Mouse (Mus musculus) kidney, embryonic 16.5 days (tissue): ENCODE results near the gene Gm28845. TPM values are rescaled to one million over a fixed set of nuclear protein-coding genes. Genes with fewer than 3 reads are reported as not detected.
A peak's percentile ranks its signal among the peaks of the same experiment; 100 is the strongest.

Source experiments
- ATAC-seq: fragments of 200-750 bp; cut with Nextera tagmentation; 2 replicates; pipeline ENCODE4 v1.8.0; 2017; ENCODE audit warnings: moderate TSS enrichment; ENCODE audit not compliant: low FRiP score, low TSS enrichment
- H3K27ac ChIP-seq: fragments of 300-500 bp; sonication (generic); 2 replicates; pipeline ENCODE4 v1.5.1; 2014; ENCODE audit warnings: low read length
- H3K27me3 ChIP-seq: fragments of 300-500 bp; sonication (generic); 2 replicates; pipeline ENCODE4 v1.6.1; 2014; ENCODE audit warnings: low read length, control low read depth, mixed read lengths; ENCODE audit not compliant: insufficient read depth
- H3K36me3 ChIP-seq: fragments of 300-500 bp; sonication (generic); 2 replicates; pipeline ENCODE4 v1.6.1; 2014; ENCODE audit warnings: low read length, control low read depth, mixed read lengths; ENCODE audit not compliant: insufficient read depth
- H3K4me1 ChIP-seq: fragments of 300-500 bp; sonication (generic); 2 replicates; pipeline ENCODE4 v1.6.1; 2014; ENCODE audit warnings: low read length, control low read depth, mixed read lengths; ENCODE audit not compliant: insufficient read depth
- H3K4me2 ChIP-seq: fragments of 300-500 bp; sonication (generic); replicated peaks from 2 replicates; pipeline ENCODE4 v1.6.1; 2014; ENCODE audit warnings: low read depth, low read length
- H3K4me3 ChIP-seq: fragments of 300-500 bp; sonication (generic); 2 replicates; pipeline ENCODE4 v1.5.1; 2014; ENCODE audit warnings: mild to moderate bottlenecking, low read length
- H3K9ac ChIP-seq: fragments of 300-500 bp; sonication (generic); replicated peaks from 2 replicates; pipeline ENCODE4 v1.6.1; 2014; ENCODE audit warnings: low read length
- H3K9me3 ChIP-seq: fragments of 300-500 bp; sonication (generic); 2 replicates; pipeline ENCODE4 v1.6.1; 2016; ENCODE audit warnings: low read length, control low read depth
- WGBS: fragments of 180-500 bp; shearing (Covaris S2); extraction: QIAGEN DNeasy Blood & Tissue Kit; methylation state at CpG from one replicate; pipeline ENCODE4 v1.1.7; 2014; 5-methylcytosine and 5-hydroxymethylcytosine counted together
- polyA plus RNA-seq: library from polyadenylated mRNA; unstranded; fragments of >200 nt; fragmentation: Nextera tagmentation; extraction: Ambion mirVana; gene quantifications from 2 replicates; pipeline ENCODE4 v1.2.1, GENCODE M21; 2015

Gene Gm28845
- polyA plus RNA-seq, 1 experiment from 2014 or later = 0.29 TPM

- H3K27ac ChIP-seq = peak overlapping the region; percentile 79
- H3K9me3 ChIP-seq = no peaks in the 10 kb centered on the region
- no peaks in the 10 kb centered on the region for H3K36me3 ChIP-seq
- H3K4me3 ChIP-seq = peak overlapping the region; percentile 25
- WGBS = 5% methylated on average over 8 of the region's 8 CpGs
- ATAC-seq = peak; percentile 74; the same call in 1 of the 2 replicates
- H3K27me3 ChIP-seq = no peaks in the 10 kb centered on the region
- H3K4me2 ChIP-seq = peak overlapping the region; percentile 48
- 0 out of 2 replicates have a peak overlapping the region, but pooled peaks have one; percentile 25 for H3K9ac ChIP-seq
- H3K4me1 ChIP-seq = peaks cover 9% of the 10 kb centered on the region
Observed at GRCm38 (mm10) chr1:65112031-65112806, 7.1 kb downstream of the Gm28845 start.

GRCm38 (mm10) chr1:65109756-65110435 is 9.5 kb downstream of the Gm28845 start:
- peaks cover 9% of the 10 kb centered on the region for H3K4me1 ChIP-seq
- WGBS = 63% methylated on average over 25 of the region's 25 CpGs
- H3K27ac ChIP-seq = no peak overlapping the region
- H3K9ac ChIP-seq = no peak overlapping the region; the same call in 1 of the 2 replicates
- no peak overlapping the region for H3K4me3 ChIP-seq
- H3K9me3 ChIP-seq = no peaks in the 10 kb centered on the region
- H3K4me2 ChIP-seq = 0 out of 2 replicates have a peak overlapping the region, but pooled peaks have one; percentile 15
- 0 out of 2 replicates have a peak, but pooled peaks have one; percentile 25 for ATAC-seq
- no peaks in the 10 kb centered on the region for H3K27me3 ChIP-seq
- no peaks in the 10 kb centered on the region for H3K36me3 ChIP-seq

GRCm38 (mm10) chr1:65109196-65109595 is 10.2 kb downstream of the Gm28845 start:
- H3K4me1 ChIP-seq = peaks cover 9% of the 10 kb centered on the region
- 87% methylated on average over 8 of the region's 8 CpGs for WGBS

GRCm38 (mm10) chr1:65107654-65108279 is 11.6 kb downstream of the Gm28845 start:
- WGBS = 93% methylated on average over 10 of the region's 10 CpGs
- no peaks in the 10 kb centered on the region for H3K9me3 ChIP-seq
- no peaks in the 10 kb centered on the region for H3K27me3 ChIP-seq
- no peaks in the 10 kb centered on the region for H3K36me3 ChIP-seq
- ATAC-seq = no peak
- no peak overlapping the region for H3K4me2 ChIP-seq
- H3K4me1 ChIP-seq = peaks cover 5% of the 10 kb centered on the region; the same call in 1 of the 2 replicates
- no peak overlapping the region for H3K4me3 ChIP-seq
- no peak overlapping the region for H3K27ac ChIP-seq
- H3K9ac ChIP-seq = no peak overlapping the region

More at GRCm38 (mm10) chr1:65109196-65109595, 10.2 kb downstream of the Gm28845 start:
- no peaks in the 10 kb centered on the region for H3K27me3 ChIP-seq
- no peak overlapping the region for H3K9ac ChIP-seq
- no peaks in the 10 kb centered on the region for H3K36me3 ChIP-seq
- no peak overlapping the region for H3K27ac ChIP-seq
- no peaks in the 10 kb centered on the region for H3K9me3 ChIP-seq
- H3K4me3 ChIP-seq = no peak overlapping the region
- no peak overlapping the region for H3K4me2 ChIP-seq
- no peak for ATAC-seq

- H3K9me3 ChIP-seq = no peaks in the 10 kb centered on the region
- no peak for ATAC-seq
- no peaks in the 10 kb centered on the region for H3K36me3 ChIP-seq
- no peaks in the 10 kb centered on the region for H3K27me3 ChIP-seq
- no peaks in the 10 kb centered on the region for H3K4me1 ChIP-seq
- H3K4me3 ChIP-seq = no peak within 1 kb of the TSS
- H3K9ac ChIP-seq = no peak within 1 kb of the TSS
- no peak within 1 kb of the TSS for H3K4me2 ChIP-seq
- H3K27ac ChIP-seq = no peak within 1 kb of the TSS
- WGBS = 90% methylated on average over 11 of the region's 11 CpGs
Observed at GRCm38 (mm10) chr1:65103273-65103672, 16.1 kb downstream of the Gm28845 start, which contains the start of gene Cryga. Cryga (minus strand) TSS chr1:65103373.

GRCm38 (mm10) chr1:65096953-65097352 is 22.4 kb downstream of the Gm28845 start:
- H3K36me3 ChIP-seq = no peaks in the 10 kb centered on the region
- WGBS = 88% methylated on average over 3 of the region's 3 CpGs
- no peak for ATAC-seq
- H3K27ac ChIP-seq = no peak overlapping the region
- no peaks in the 10 kb centered on the region for H3K4me1 ChIP-seq
- H3K4me3 ChIP-seq = no peak overlapping the region
- no peaks in the 10 kb centered on the region for H3K27me3 ChIP-seq
- H3K4me2 ChIP-seq = no peak overlapping the region
- H3K9ac ChIP-seq = no peak overlapping the region
- no peaks in the 10 kb centered on the region for H3K9me3 ChIP-seq

- Histone ChIP-seq H3K4me3 (no peak overlapping the region), H3K27me3 (no peaks in the 10 kb centered on the region), H3K9ac (no peak overlapping the region), H3K9me3 (no peaks in the 10 kb centered on the region), H3K4me1 (no peaks in the 10 kb centered on the region), H3K36me3 (no peaks in the 10 kb centered on the region), H3K27ac (no peak overlapping the region), H3K4me2 (no peak overlapping the region)
- 88% methylated on average over 3 of the region's 3 CpGs for WGBS
- no peak for ATAC-seq
Observed at GRCm38 (mm10) chr1:65091566-65091965, 27.8 kb downstream of the Gm28845 start.

- H3K27ac ChIP-seq = no peak overlapping the region
- H3K27me3 ChIP-seq = no peaks in the 10 kb centered on the region
- no peak overlapping the region for H3K9ac ChIP-seq
- no peaks in the 10 kb centered on the region for H3K36me3 ChIP-seq
- H3K9me3 ChIP-seq = no peaks in the 10 kb centered on the region
- 71% methylated on average over 2 of the region's 2 CpGs for WGBS
- no peak overlapping the region for H3K4me2 ChIP-seq
- H3K4me3 ChIP-seq = no peak overlapping the region
- ATAC-seq = no peak
- no peaks in the 10 kb centered on the region for H3K4me1 ChIP-seq
Observed at GRCm38 (mm10) chr1:65090370-65090769, 29.0 kb downstream of the Gm28845 start.

GRCm38 (mm10) chr1:65088567-65089356 is 30.6 kb downstream of the Gm28845 start:
- 65% methylated on average over 6 of the region's 6 CpGs for WGBS
- Histone ChIP-seq H3K27ac (no peak overlapping the region), H3K27me3 (no peaks in the 10 kb centered on the region), H3K4me1 (no peaks in the 10 kb centered on the region), H3K4me3 (no peak overlapping the region), H3K9ac (no peak overlapping the region), H3K36me3 (no peaks in the 10 kb centered on the region), H3K9me3 (no peaks in the 10 kb centered on the region), H3K4me2 (no peak overlapping the region)
- no peak for ATAC-seq
